Mouse (Mus musculus) intestine, embryonic 16.5 days (tissue): ENCODE data around the gene Rmnd5b. TPM values are rescaled to one million over a fixed set of nuclear protein-coding genes. Genes with fewer than 3 reads are reported as not detected.

Experiments used
- ATAC-seq: fragments of 200-750 bp; cut with Nextera tagmentation; 2 replicates; pipeline ENCODE4 v1.8.0; 2017; ENCODE audit warnings: moderate TSS enrichment, moderate library complexity
- H3K27ac ChIP-seq: fragments of 300-500 bp; sonication (generic); 2 replicates; pipeline ENCODE4 v1.5.1; 2014; ENCODE audit warnings: mild to moderate bottlenecking, low read length
- H3K27me3 ChIP-seq: fragments of 300-500 bp; sonication (generic); replicated peaks from 2 replicates; pipeline ENCODE4 v1.6.1; 2014; ENCODE audit warnings: low read length, control low read depth, mixed read lengths; ENCODE audit not compliant: control insufficient read depth, insufficient read depth
- H3K36me3 ChIP-seq: fragments of 300-500 bp; sonication (generic); 2 replicates; pipeline ENCODE4 v1.6.1; 2014; ENCODE audit warnings: low read length, control low read depth; ENCODE audit not compliant: control insufficient read depth, insufficient read depth
- H3K4me1 ChIP-seq: fragments of 300-500 bp; sonication (generic); 2 replicates; pipeline ENCODE4 v1.6.1; 2014; ENCODE audit warnings: low read length, control low read depth, mixed read lengths; ENCODE audit not compliant: control insufficient read depth, insufficient read depth
- H3K4me2 ChIP-seq: fragments of 300-500 bp; sonication (generic); 2 replicates; pipeline ENCODE4 v1.6.1; 2014; ENCODE audit warnings: low read depth, low read length, control low read depth
- H3K4me3 ChIP-seq: fragments of 300-500 bp; sonication (generic); 2 replicates; pipeline ENCODE4 v1.5.1; 2014; ENCODE audit warnings: mild to moderate bottlenecking, low read length
- H3K9ac ChIP-seq: fragments of 300-500 bp; sonication (generic); 2 replicates; pipeline ENCODE4 v1.6.1; 2014; ENCODE audit warnings: low read depth, low read length
- H3K9me3 ChIP-seq: fragments of 300-500 bp; sonication (generic); 2 replicates; pipeline ENCODE4 v1.6.1; 2016; ENCODE audit warnings: low read length, control low read depth; ENCODE audit not compliant: control insufficient read depth
- WGBS: fragments of 180-500 bp; shearing (Covaris S2); extraction: QIAGEN DNeasy Blood & Tissue Kit; methylation state at CpG from one replicate; pipeline ENCODE4 v1.1.7; 2014; 5-methylcytosine and 5-hydroxymethylcytosine counted together
- polyA plus RNA-seq: library from polyadenylated mRNA; unstranded; fragments of >200 nt; fragmentation: Nextera tagmentation; extraction: Ambion mirVana; gene quantifications from 2 replicates; pipeline ENCODE4 v1.2.1, GENCODE M21; 2015

The Rmnd5b gene
- polyA plus RNA-seq, 1 experiment from 2014 or later, result 44.4 TPM

GRCm38 (mm10) chr11:51650691-51651515 is 15.2 kb upstream of the Rmnd5b start, which contains the start of the genes N4bp3 and D930048N14Rik:
TSS of gene N4bp3 (minus strand) at chr11:51650842.
TSS of gene D930048N14Rik (plus strand) at chr11:51650954.
- Histone ChIP-seq H3K4me2 (peak within 1 kb of the TSS; percentile 92), H3K4me3 (peak within 1 kb of the TSS; percentile 78), H3K27me3 (no peaks in the 10 kb centered on the region), H3K36me3 (no peaks in the 10 kb centered on the region), H3K9ac (peak within 1 kb of the TSS; percentile 85), H3K9me3 (no peaks in the 10 kb centered on the region), H3K27ac (peak within 1 kb of the TSS; percentile 89), H3K4me1 (peaks cover 26% of the 10 kb centered on the region)
- ATAC-seq, result peak; percentile 88
- WGBS, result 1% methylated on average over 70 of the region's 70 CpGs

DNA sequence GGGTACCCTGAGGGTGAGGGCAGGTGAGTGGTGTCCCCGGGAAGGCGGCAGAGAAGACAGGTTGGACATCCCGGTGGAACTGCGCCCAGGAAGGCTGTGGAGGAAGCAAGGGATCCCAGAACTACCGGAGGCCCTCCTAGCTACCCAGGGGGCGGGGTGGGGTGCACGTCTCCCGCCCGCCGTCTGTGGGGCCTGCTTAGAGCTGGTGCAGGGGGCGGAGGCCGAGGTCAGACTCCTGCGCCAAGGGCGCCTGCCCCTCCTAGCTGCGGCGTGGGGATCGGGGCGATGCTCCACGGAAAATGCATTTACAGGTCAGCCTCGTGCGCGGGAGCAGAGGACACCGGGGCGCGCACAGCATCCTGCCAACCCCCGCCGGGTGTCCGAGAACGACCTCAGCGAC is 14.6 kb upstream of the Rmnd5b start:
- Histone ChIP-seq H3K27ac (peak overlapping the region; percentile 89), H3K4me1 (peaks cover 28% of the 10 kb centered on the region), H3K4me3 (peak overlapping the region; percentile 78), H3K9ac (peak overlapping the region; percentile 85), H3K4me2 (peak overlapping the region; percentile 92), H3K27me3 (no peaks in the 10 kb centered on the region), H3K36me3 (no peaks in the 10 kb centered on the region; the same call in 1 of the 2 replicates), H3K9me3 (no peaks in the 10 kb centered on the region)
- WGBS, result under 1% methylated on average over 30 of the region's 30 CpGs
- ATAC-seq, result peak; percentile 57

GRCm38 (mm10) chr11:51649889-51650199 is 14.1 kb upstream of the Rmnd5b start:
- H3K9ac ChIP-seq, result peak overlapping the region; percentile 85
- peak overlapping the region; percentile 78 for H3K4me3 ChIP-seq
- peak overlapping the region; percentile 89 for H3K27ac ChIP-seq
- H3K27me3 ChIP-seq, result no peaks in the 10 kb centered on the region
- WGBS, result 3% methylated on average over 7 of the region's 7 CpGs
- H3K36me3 ChIP-seq, result no peaks in the 10 kb centered on the region; the same call in 1 of the 2 replicates
- H3K4me2 ChIP-seq, result peak overlapping the region; percentile 92
- H3K4me1 ChIP-seq, result peaks cover 28% of the 10 kb centered on the region
- ATAC-seq, result peak; percentile 14; the same call in 1 of the 2 replicates
- no peaks in the 10 kb centered on the region for H3K9me3 ChIP-seq

DNA sequence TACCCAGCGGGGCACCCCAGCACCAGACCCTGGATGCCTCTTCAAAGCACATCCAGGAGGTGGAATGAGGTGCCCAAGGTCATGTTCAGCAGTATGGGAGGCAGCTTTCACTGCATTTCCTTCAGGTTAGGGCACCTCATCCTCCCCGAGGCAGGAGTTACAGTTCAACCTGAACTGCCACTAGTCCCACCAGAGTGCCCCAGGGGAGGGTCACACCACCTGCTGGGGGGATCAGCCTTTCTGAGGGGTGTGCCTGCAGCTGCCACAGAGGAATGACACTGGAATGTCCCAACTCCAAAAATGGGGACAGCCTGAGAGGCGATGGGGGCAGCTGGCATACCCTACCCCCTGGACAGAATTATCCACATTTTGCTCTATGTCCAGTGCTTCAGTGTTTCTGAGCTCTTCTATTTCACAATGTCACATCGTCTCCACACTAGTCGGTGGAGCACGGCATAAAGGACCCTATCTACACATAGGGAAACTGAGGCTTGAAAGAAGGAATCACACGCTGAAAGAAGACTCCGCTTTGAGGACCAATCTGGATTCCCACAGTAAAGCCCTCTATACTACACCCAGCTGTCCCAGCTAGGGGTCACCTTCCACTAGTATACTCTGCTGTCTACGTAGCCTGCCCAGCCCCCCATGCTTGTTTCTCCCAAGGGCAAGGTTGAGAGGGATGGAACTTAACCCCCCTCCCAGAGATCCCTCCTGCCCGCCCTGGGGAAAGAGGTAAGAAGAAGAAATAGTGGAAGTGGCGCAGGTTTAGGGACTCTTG is 13.6 kb upstream of the Rmnd5b start:
- H3K4me1 ChIP-seq, result peaks cover 28% of the 10 kb centered on the region

DNA sequence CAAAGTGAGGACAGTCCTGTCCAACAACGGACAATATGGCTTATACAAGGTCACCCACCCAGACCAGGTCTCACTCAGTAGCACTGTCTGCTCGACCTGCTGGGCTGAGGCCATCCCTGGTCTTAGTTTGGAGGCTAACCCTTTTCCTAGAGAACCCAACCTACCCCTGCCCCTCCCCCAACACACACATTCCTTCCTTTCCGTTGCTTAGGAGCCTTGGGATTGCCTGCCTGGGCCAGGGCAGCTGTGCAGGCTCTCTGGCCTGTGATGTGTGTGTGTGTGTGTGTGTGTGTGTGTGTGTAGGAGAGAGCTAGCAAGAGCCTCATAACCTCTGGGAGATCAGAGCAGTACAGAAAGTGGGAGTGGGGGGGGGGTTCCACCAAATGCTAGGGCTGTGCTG is 12.9 kb upstream of the Rmnd5b start:
- Histone ChIP-seq H3K4me3 (peak overlapping the region; percentile 22; the same call in 1 of the 2 replicates), H3K27me3 (no peaks in the 10 kb centered on the region), H3K9me3 (no peaks in the 10 kb centered on the region), H3K27ac (peak overlapping the region; percentile 51), H3K36me3 (peaks cover 5% of the 10 kb centered on the region; the same call in 1 of the 2 replicates), H3K4me1 (peaks cover 31% of the 10 kb centered on the region), H3K9ac (peak overlapping the region; percentile 43; the same call in 1 of the 2 replicates), H3K4me2 (0 out of 2 replicates have a peak overlapping the region, but pooled peaks have one; percentile 92)
- no peak for ATAC-seq
- 27% methylated on average over 3 of the region's 3 CpGs for WGBS

More for the DNA sequence above, 13.6 kb upstream of the Rmnd5b start:
- Histone ChIP-seq H3K4me3 (peak overlapping the region; percentile 78), H3K36me3 (no peaks in the 10 kb centered on the region; the same call in 1 of the 2 replicates), H3K9ac (peak overlapping the region; percentile 85), H3K27ac (peak overlapping the region; percentile 51; the same call in 1 of the 2 replicates), H3K27me3 (no peaks in the 10 kb centered on the region), H3K4me2 (peak overlapping the region; percentile 92), H3K9me3 (no peaks in the 10 kb centered on the region)
- 49% methylated on average over 11 of the region's 11 CpGs for WGBS
- ATAC-seq, result no peak

GRCm38 (mm10) chr11:51646751-51647667 is 11.3 kb upstream of the Rmnd5b start:
- Histone ChIP-seq H3K9me3 (no peaks in the 10 kb centered on the region), H3K27ac (peak overlapping the region; percentile 61), H3K4me3 (peak overlapping the region; percentile 1; the same call in 1 of the 2 replicates), H3K4me2 (no peak overlapping the region), H3K4me1 (peaks cover 34% of the 10 kb centered on the region), H3K9ac (no peak overlapping the region), H3K36me3 (peaks cover 6% of the 10 kb centered on the region; the same call in 1 of the 2 replicates), H3K27me3 (no peaks in the 10 kb centered on the region)
- WGBS, result 57% methylated on average over 15 of the region's 15 CpGs
- no peak for ATAC-seq

DNA sequence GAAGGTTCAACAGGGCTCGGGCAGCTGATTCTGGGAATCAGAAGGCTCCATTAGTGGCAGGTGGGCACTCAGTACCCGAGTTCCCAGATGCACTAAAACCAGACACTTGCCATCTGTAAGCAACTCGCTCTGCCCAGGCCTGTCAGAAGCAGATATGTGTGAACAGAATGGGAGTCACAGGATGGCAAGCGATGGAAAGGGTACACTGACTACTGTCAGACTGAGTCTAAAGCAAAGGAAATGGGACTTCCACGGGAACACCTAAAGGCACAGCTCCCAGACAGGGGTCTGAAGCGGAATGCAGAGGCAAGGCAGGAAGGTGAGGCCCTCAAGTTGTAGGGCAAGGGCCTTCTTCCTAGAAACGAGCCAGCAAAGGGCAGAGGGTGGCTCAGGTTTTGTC is 10.5 kb upstream of the Rmnd5b start:
- H3K9me3 ChIP-seq, result no peaks in the 10 kb centered on the region
- no peak overlapping the region for H3K4me2 ChIP-seq
- peaks cover 34% of the 10 kb centered on the region for H3K4me1 ChIP-seq
- ATAC-seq, result no peak
- no peak overlapping the region for H3K27ac ChIP-seq
- no peaks in the 10 kb centered on the region for H3K27me3 ChIP-seq
- no peak overlapping the region for H3K4me3 ChIP-seq
- H3K9ac ChIP-seq, result 0 out of 2 replicates have a peak overlapping the region, but pooled peaks have one; percentile 10
- 76% methylated on average over 7 of the region's 7 CpGs for WGBS
- peaks cover 6% of the 10 kb centered on the region; the same call in 1 of the 2 replicates for H3K36me3 ChIP-seq

- ATAC-seq, result no peak
- H3K27me3 ChIP-seq, result no peaks in the 10 kb centered on the region
- H3K27ac ChIP-seq, result no peak overlapping the region
- H3K9ac ChIP-seq, result 0 out of 2 replicates have a peak overlapping the region, but pooled peaks have one; percentile 19
- WGBS, result 76% methylated on average over 13 of the region's 13 CpGs
- peaks cover 40% of the 10 kb centered on the region for H3K4me1 ChIP-seq
- peaks cover 6% of the 10 kb centered on the region; the same call in 1 of the 2 replicates for H3K36me3 ChIP-seq
- H3K4me2 ChIP-seq, result no peak overlapping the region
- H3K4me3 ChIP-seq, result no peak overlapping the region
- H3K9me3 ChIP-seq, result no peaks in the 10 kb centered on the region
Measured at GRCm38 (mm10) chr11:51645293-51645692, 9.6 kb upstream of the Rmnd5b start.
